Mouse (Mus musculus): ENCODE measurements around the gene Myh14.

Myh14 gene

DNA sequence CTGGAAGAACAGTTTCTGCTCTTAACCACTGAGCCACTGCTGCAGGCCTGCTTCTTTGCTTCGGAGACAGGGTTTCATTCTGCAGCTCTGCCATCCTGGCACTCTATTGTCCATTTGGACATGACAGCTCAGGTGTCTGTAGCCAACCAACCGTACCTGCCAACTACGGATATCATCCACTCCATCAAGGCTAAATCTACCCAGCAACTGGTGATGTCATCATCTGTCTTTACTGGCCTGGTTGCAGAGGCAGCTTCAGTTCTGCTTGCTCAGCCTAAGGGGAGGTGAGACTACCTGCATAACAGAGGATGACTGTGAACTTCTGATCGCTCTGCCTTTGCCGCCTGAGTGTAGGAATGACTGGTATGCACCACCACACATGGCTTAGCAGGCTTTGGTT is 1.6 kb upstream of the Myh14 start:
- DNase-seq (ENCODE audit: low spot score in 2 of 2): no peak

DNA sequence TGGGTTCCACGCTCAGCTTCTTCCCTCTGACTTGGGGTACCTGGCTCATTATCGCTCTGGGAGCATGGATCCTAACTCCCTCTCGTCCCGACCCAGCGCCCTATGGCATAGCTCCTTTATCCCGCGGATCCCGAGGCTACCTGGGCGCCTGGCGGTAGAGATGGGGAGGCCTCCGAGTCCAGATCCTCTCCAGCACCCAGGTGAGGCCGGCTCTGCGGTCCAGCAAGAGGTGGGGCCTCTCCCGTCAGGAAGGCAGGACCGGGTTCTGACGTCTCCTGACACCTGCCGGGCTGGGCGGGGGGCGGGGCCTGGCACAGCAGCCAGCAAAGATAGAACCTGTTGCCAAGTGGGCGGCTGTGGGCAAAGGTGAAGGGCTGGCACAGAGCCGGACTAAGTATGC is 1.5 kb downstream of the Myh14 start:
- no peak for DNase-seq (ENCODE audit: low spot score in 2 of 2)

DNA sequence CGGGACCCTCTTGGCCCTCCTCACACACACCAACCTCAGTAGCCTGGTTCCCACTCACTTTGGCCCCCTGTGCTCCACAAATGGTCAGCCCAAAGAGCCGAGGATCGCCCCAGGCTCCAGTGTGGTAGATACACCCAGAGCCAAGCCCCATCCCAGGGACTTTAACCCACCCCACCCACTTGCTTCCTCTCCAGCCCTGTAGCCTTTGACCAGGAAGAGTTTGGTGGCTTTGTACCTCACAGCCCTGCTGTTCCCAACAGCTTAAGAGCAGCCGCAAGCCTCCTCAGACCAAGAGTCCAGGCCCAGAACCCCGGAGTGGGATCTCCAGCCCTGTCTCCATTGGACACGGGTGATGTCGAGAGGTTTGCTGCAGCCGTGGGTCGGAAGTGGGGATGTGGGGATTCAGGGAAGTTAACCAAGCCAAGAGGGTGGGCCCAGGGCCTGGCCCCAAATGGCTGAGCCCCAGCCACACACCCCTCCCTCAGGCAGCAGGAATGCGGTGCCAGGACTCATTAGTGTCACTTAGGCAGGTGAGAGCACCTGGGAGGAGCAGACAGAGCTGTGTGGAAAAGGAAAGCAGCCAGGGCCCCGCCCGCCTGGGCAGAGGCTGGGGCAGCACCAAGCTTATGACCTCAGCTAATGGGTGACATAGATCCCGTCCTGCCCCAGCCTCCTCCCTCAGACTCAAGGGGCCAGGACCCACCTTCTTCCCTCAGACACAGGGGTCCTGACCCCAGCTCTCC is 2.5 kb downstream of the Myh14 start:
- DNase-seq (ENCODE audit: low spot score in 2 of 2): no peak

DNA sequence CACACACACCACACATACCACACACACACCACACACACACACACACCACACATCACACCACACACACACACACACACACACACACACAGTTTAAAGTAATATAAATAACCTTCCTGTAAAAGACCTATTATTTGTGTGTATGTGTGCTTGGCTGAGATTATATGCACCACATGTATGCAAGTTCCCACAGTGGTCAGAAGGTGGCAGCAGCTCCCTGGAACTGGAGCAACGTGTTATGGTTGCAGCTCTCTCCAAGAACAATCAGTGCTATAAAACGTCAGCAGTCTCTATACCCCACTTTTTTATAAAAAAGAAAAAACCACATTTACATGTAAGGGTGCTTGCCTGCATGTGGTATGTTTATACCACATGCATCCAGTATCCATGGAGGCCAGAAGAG is 4.2 kb downstream of the Myh14 start:
- DNase-seq (ENCODE audit: low spot score in 2 of 2): no peak

DNA sequence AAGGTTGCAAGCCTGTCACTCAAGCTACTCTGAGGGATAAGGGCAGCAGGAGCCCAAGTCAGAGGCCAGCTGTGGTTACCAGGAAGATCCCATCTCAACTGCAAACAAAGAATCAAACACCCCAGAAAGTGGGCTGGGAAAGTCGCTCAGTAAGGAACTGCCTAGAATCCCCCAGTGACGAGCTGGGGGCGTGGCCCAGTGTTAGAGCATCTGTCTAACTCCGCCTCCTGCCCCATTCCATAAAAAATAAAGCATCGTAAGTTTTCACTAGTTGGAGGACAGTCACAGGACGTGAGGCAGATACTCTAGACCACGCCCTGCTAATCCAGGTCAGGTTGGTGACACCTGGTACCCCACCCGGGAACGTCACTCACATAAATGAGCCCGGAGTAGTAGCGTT is 5.9 kb downstream of the Myh14 start:
- DNase-seq (ENCODE audit: low spot score in 2 of 2): no peak

DNA sequence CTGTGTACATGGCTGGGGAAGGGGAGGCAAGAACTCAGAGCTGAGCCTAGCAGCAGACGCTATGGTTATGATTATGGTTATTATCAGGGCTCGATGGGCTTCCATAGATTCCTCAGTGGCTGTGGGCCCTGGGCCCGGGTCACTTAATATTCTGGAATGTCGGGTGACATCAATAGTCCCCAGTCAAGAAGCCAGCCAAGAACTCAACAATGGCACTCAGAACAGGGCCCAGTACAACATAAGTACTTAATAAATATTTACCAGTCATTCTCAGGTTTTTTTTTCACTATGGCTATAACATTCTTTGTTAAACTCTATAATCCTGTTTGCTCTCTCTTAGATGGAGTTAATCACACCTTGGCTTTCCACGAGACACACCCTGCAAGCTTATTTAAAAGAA is 7.1 kb downstream of the Myh14 start:
- no peak for DNase-seq (ENCODE audit: low spot score in 2 of 2)

DNA sequence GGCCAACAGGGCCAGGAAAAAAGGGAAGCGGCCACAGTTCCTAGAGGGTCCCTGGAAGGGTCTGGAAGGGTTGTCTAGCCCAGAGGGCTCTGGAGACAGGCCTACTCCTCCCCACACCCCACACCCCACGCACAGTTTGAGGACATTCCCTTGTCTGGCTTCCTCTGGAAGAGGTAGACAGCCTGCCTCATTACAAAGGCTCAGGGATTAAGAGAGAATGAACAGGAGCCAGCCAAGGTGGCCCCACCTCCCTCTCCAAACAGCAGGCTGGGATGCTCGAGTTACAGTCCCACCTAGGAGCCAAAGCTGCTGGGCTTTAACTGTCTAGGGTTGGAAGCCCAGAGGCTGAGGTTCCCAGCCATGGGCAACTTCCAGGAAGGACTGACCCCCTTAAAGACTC is 8.1 kb downstream of the Myh14 start:
- DNase-seq (ENCODE audit: low spot score in 2 of 2): no peak

DNA sequence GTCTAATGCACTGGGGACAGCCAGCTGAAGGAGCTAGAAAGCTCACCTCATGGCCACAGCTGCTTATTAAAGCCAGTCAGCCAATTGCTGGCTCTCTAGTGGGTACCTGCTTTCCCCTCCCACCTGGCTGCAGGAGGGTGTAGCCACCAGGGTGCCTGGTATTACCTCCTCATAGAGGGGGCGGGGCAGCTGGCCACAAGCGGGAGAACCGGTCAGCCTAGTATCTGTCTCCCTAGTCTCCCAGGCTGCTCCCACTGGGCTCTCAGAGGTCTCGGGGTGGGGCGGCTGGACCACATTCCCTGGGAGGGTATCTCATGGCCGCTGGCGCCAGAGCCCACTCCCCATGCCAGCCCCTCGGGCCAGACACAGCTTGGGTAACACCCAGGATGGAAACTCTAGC is 8.5 kb downstream of the Myh14 start:
- no peak for DNase-seq (ENCODE audit: low spot score in 2 of 2)

DNA sequence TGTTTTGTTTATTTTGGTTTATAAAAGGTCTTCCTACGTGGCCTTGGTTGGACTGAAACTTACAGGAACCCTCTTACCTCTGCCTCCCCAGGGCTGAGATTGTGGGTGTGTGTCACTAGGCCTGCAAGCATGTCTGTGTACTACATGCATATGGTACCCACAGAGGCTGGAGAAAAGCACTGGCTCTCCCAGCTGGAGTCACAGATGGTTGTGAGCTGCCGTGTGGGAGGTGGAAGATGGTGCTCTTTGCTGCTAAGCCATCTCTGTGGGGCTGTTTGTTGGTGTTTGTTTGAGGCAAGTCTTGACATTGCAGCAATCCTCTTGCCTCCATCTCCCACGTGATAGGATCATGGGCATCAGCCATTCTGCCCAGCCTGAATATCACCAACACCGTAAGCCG is 9.4 kb downstream of the Myh14 start:
- peak; percentile 56 to 64 for DNase-seq (ENCODE audit: low spot score in 2 of 2)

DNA sequence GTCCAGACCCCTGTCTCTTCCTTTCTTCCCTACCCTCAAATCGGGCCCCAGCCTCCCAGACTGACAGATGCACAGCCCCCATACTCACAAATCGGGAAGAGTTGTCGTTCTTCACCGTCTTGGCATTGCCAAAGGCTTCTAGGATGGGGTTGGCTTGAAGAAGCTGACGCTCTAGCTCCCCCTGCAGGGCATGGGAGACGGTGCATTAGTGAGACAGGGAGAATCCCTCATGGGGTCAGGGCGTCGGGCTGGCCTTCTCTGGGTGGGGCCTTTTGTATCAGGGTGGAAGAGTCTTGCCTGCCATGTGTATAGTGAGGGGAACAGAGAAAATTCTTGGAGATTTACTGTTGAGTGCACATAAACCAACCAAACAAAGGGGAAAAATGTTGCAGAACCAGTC is 15.1 kb downstream of the Myh14 start:
- DNase-seq (ENCODE audit: low spot score in 2 of 2): no peak

DNA sequence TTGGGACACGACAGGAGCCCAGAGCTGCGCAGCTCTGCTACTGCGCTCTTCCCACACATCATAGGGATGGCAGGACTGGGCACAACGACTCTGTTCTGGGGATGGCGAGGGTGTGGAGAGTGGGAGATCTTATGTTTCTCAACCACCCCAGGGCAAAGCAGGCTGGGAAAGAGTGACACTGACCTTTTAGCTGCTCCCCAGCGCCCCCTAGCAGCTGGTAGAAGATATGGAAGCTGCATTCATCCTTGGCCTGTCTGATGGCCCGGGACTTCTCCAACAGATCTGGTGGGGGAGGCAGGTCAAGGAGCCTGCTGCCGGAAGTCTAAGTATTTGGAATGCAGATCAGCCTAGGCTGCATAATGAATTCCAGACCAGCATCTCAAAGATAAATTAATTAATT is 16.9 kb downstream of the Myh14 start:
- DNase-seq (ENCODE audit: low spot score in 2 of 2): no peak

DNA sequence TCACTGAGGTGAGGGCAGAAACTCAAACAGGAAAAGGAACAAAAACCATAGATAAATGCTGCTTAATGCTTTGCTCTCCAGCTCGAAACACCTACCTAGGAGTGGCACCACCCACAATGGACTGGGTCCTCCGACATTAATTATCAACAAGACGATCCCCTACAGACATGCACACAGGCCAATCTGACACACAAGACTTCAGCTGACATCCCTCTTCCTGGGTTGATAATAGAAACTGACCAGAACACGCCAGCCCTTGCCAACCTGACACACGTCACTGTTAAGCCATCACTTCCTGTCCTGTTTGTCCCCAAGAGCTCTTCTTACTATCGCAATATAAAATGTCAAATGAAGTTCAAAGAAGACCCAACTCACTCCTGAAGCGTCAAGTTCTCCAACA is 19.2 kb downstream of the Myh14 start:
- no peak for DNase-seq (ENCODE audit: low spot score in 2 of 2)

DNA sequence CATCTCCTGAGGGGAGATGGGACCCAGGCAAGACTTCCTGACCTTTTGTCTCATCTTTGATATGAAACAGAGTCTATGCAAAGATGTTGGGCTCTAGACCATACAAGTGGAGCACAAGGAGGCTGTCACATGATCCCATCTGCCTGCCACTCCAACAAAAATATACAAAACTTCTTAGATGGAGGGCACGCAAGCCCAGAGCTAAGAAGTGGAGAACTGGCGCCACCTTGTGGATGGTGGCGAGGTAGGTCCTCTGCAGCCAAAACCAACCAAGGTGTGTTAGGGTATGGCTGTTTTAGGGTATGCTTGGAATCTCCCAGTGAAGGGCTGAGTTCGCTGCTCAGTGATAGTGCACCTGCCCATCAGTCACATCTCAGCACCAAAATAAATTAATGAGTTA is 20.7 kb downstream of the Myh14 start:
- no peak for DNase-seq (ENCODE audit: low spot score in 2 of 2)

DNA sequence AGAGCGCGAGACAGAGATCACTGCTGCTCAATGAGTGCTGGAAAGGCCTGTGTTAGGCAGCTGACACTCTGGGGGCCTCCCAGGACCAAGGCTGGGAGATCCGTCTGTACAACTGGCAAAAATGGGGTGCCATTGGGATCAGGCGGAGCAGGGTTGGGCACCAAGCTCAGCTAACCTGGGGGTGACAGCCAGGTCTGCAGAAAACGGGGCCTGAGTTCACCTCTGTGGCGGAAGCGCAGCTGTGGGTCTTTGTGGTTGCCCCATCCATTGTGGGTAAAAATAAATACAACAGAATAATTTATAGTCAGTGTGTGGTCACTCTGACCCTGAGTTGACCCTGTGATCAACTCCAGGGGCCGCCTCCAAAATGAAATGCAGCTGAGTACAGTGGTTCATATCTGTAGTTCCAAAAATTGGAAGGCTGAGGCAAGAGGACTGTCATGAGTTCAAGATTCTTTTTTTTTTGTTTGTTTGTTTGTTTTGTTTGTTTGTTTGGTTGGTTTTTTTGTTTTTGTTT is 21.5 kb downstream of the Myh14 start:
- DNase-seq (ENCODE audit: low spot score in 2 of 2): no peak

DNA sequence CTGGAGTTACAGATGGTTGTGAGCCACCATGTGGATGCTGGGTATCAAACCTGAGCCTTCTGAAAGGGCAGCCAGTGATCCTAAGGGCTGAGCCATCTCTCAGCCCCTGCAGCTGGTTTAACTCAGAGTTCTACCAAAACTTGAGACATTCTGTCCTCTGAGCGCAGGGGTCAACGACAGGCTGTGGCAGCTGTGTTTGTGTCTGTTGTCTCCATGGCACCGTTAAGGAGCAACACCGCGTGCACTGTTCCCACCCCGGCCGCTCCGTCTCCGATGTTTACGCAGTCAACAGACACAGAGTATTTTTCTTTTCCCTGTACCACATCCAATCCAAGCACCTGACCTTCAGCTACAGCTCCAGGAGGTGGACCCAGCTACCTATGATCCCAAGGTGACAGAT is 22.9 kb downstream of the Myh14 start:
- no peak for DNase-seq (ENCODE audit: low spot score in 2 of 2)

DNA sequence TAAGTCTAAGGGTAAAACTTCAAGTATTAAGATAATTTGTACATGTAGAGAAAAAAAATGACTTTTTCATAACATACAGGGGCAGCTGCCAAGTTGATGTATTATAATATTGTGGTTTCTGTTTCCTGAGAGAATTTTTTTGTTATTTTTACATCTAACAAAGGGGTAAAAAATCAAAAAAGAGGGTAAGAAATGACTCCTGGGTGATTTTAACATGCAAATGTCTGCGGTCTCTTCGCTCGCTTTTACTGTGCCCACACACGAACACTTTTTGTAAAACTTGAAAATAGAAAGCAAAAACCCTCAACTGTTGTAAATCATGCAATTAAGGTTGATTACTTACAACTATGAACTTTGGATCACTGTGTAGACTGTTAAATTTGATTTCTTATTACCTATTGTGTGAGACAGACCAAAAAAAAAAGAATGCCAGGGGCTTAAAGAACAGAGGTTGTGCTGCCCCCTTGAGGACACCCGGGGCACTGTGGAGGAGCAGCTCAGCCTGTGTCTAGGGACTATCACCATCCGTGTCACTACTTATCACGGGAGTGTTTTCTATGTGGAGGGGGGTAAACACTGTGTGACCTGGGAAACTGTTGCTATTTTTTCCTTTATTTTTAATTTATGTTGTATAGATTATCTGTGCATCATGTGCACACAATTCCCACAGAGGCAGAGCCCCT is 23.5 kb downstream of the Myh14 start:
- peak in 1 of 2 experiments; percentile 64 for DNase-seq (ENCODE audit: low spot score in 2 of 2)

DNA sequence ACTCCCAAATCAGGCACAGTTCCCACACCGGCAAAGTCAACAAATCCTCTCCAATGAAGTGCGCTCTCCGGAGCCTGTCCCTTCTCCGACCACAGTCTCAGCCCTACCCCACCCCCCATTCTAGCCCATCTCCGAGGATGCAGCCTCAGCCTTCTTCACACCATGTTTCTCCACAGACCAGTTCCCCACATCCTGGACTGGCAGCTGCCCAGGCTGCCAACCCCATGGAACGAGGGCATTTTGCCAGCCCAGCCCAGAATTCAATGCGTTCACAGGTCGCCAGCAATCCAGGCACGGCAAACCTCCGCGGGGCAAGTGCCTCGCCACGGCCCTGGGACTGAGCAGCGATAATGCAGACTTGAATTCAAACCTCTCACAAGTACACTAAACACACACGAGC is 24.7 kb downstream of the Myh14 start:
- no peak for DNase-seq (ENCODE audit: low spot score in 2 of 2)

DNA sequence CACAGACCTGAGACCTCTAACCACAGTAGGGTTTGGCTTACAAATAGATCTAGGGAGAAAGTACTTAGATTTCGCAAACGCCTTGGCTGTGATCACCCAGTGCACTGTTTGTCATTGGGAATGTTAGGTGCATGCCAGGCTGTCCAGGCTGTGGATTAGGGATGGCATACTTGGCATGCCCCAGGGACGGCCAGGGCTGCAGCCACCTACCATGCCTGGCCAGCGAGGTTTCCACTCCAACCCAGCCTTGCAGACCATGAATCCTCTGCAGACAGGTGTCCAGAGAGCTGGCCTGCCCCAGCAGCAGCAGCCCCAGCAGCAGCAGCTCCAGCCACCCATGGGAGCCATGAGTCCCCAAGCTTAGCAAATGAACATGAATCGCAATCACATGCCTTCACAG is 25.4 kb downstream of the Myh14 start:
- DNase-seq (ENCODE audit: low spot score in 2 of 2): no peak

DNA sequence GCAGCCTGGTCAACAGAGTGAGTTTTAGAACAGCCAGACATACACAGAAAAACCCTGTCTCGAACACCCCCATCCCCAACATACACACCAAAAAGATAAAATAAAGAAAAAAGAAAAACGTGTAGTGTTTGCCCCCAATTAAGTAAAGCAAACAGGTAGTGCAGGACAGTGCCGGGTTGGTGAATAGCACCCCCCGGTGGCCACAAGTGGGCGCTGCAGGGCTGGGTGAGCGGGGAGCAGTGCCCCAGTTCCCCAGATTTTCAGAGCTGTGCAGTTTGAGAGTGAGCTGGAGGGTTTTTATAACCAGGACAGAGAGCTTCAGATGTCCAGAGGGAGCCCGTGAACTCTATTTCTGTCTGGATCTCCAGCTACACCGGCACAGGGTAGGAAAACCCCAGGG is 28.8 kb downstream of the Myh14 start:
- DNase-seq (ENCODE audit: low spot score in 2 of 2): peak in 1 of 2 experiments; percentile 20

DNA sequence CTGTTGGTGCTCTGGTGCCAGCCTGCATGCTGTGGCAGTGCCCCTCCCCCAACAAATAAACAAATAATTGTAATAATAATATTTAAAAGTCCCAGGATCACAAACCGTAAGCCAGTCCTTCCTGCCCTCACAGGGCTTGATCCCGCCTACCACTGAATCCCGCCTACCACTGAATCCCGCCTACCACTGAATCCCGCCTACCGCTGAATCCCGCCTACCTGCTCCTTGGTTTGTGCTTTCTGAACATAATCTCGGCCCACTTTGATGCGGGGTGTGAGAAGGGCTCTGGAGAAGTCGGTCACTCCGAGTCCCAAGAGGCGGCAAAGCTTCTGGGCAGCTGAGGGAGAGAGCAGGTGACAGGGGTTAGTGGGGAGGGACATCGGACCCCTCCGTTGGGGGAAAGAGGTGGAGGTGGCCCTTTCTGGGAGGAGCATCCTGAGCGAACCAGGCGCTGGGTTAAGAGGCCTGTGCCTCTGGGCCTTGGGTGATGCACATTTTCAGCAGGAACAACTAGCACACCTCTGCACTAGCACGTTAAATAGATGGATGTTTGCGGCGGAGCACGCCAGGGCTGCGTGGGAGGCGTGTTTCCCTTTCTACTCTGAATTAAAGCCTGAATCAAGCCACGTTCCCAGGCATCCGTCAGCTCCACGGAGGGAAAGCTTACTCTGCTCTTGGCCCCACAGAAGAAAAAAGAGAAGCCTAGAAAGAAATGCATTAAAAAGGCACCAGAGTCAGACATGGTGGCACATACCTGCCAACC is 29.6 kb downstream of the Myh14 start:
- DNase-seq (ENCODE audit: low spot score in 2 of 2): peak; percentile 68 to 78

DNA sequence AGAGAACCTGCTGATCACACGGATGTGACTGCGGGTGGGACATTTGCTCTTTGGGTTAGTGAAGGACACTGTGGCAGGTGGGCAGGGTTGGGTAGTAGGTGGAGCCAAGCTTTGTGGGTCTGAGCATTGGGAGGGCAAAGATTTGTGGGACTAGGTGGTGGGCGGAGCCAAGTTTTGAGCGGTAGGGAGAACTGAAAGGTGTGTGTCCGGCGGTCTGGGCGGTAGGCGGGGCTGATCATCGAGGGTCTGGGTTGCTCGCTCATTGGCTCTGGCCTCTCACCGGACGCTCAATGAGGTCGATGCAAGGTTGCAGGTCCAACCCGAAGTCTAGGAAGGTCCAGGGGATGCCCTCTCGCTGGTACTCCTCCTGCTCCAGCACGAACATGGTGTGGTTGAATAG is 32.0 kb downstream of the Myh14 start:
- DNase-seq (ENCODE audit: low spot score in 2 of 2): no peak

DNA sequence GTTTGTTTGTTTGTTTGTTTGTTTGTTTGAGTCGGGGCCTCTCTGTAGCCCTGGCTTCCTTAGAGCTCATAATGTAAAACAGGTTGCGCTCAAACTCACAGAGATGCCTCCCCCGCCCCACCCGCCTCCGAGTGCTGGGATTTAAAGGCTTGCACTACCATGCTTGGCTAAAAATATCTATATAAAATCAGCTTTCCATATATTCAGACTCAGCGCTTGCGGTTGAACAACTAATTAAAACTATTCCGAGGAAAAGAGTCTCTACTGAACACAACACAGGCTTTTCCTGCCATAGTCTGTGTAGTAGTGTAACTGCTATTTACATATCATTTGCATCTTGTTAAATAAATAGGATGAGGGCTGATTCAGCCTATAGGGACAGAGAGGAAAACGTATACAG is 34.0 kb downstream of the Myh14 start:
- peak; percentile 56 for DNase-seq (ENCODE audit: low spot score in 2 of 2)

DNA sequence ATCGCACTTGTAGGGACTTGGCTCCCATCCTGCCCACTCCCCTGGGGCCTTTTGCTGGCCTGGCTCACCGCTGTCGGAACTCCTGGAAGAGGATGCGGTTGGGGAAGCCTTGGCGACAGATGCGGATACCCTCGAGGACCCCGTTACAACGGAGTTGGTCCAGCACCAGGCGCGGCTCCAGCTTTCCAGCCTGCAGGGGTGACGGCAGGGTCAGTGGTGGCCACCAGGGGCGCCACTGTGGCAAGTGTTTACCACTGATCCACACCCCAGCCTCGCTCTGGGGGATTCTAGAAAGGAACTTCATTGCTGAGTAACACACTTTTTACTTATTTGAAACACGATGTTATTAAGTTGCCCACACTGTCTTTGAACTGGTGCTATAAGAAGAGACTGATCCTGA is 37.2 kb downstream of the Myh14 start:
- DNase-seq (ENCODE audit: low spot score in 2 of 2): no peak

Data from right cerebral cortex, postnatal 36 days (tissue).